Mouse (Mus musculus): ENCODE measurements around the gene Mcl1.
"Not testable (repeated sequence)": the region's sequence is repeated elsewhere in the genome, so short reads cannot be mapped to it uniquely, and the experiment has no call there.

The Mcl1 gene

GRCm38 (mm10) chr3:95658236-95658867, at the start of gene Mcl1:
Mcl1 (plus strand) TSS chr3:95658788.
- DNase-seq (ENCODE audit: low spot score), result peak; percentile 92

DNA sequence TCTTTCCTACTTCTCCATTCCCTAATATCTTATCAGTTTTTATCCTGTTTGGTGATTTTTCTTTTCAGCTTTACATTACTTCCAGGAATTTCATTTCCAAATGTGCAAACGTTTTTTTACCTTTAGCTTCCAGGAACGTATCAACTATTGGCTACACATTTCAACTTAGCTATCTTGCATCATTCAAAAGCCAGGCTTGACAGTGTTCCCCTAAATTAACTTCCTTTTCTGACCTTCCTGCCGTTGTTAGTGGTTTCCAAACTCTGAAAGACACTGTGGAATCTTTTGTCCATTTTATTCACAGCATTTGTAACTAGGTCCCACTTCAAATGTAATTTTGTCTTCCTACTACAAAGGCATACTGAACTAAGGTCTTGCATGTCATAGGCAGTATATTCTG, 49.4 kb upstream of the Mcl1 start:
- no peak for DNase-seq (ENCODE audit: low spot score)

DNA sequence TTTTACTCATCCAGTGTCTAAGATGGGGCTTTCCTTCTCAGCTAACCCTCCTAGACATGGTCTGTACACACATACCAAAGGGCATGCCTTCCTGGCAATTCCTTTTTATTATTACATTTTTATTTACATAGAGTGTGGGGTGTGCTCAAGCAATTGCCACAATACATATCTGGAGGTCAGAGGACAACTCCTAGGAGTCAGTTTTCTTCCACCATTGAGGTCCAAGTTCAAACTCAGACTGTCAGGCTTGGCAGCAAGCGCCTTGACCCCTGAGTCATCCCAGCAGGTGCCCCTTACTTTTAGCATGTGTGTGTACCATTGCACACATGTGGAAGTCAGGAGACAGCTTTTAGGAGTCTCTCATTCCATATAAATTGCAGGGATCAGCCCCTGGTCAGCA, 44.6 kb upstream of the Mcl1 start:
- no peak for DNase-seq (ENCODE audit: low spot score)

GRCm38 (mm10) chr3:95618511-95618910, 40.1 kb upstream of the Mcl1 start:
- DNase-seq (ENCODE audit: low spot score), result no peak

DNA sequence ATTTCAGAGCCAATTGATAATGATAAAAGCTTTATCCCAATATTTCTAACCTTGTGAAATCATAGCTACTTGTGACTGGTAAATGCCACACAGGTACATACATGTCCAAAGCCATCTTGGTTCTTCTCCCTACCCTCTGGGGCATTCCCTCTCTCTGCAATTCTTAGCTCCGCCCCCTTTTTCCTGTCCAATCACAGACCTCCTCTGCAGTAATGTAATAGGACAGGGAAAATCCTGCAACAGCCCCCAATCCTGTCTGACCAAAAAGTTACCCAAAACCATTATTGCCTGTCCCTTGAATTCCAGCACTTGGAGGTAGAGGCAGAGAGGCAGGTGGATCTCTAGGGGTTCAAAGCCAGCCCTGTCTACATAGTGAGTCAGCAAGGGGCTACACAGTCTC, 37.3 kb upstream of the Mcl1 start:
- DNase-seq (ENCODE audit: low spot score), result no peak

DNA sequence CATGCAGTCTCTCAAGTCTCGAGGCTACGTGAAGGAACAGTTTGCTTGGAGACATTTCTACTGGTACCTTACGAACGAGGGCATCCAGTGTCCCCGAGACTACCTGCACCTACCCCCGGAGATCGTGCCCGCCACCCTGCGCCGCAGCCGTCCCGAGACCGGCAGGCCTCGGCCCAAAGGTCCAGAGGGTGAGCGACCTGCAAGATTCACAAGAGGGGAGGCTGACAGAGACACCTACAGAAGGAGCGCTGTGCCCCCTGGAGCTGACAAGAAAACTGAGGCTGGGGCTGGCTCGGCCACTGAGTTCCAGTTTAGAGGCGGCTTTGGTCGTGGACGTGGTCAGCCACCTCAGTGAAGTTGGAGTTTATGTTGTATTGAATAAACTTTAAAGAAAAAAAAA, 36.2 kb upstream of the Mcl1 start:
- DNase-seq (ENCODE audit: low spot score), result not testable (repeated sequence)

DNA sequence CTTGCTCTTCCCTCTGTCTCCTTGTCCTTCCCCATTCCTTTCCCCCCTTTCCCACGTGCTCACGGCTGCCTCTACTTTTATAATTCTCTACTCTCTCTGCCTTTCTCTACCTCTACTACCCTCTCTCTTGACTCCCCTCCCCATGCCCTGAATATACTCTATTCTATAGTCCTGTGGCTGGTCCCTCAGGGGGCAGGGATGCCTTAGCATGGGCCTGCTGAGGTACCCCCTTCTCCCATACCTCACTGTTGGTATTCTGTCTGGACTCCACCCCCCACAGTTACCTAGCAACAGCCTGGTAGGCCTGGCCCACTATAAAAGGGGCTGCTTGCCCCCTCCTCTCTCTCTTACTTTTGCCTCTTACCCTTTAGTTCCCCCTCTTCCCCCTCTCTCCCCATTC, 35.0 kb upstream of the Mcl1 start:
- DNase-seq (ENCODE audit: low spot score), result no peak

DNA sequence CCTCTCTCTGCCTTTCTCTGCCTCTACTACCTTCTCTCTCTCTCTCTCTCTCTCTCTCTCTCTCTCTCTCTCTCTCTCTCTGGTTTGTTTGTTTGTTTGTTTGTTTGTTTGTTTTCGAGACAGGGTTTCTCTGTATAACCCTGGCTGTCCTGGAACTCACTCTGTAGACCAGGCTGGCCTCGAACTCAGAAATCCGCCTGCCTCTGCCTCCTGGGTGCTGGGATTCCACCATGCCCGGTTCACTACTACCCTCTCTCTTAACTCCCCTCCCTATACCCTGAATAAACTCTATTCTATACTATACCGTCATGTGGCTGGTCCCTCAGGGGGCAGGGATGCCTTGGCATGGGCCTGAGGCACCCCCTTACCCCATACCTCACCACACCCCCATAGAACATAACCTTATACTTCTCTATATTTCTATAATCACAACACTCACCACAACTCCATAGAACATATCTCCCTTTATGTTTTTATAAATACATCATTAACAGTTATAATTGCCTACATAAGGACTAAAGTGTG, 34.5 kb upstream of the Mcl1 start:
- DNase-seq (ENCODE audit: low spot score), result not testable (repeated sequence)

- DNase-seq (ENCODE audit: low spot score), result peak; percentile 90
Measured at GRCm38 (mm10) chr3:95624628-95625503, 33.7 kb upstream of the Mcl1 start, which contains the start of gene Ensa. Ensa (plus strand) TSS chr3:95624993.

DNA sequence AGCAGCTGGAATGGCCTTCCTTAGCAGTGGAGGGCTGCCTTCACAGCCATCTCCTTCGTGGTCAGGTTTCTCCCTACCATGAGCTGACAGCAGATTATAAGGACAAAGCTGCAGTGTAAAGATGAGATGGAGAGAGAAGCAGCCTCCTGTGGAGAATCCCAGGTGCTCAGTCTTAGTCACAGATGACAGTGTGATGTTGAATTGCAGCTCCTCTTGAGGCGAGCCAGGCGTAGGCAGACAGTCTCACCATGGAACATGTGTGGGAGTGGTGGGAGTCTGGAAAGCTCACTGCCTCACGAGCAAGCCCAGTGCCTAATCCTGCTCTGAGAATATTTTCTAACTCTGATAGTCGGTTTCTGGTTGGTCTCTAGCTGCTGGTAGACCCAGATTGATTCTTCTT, 30.8 kb upstream of the Mcl1 start:
- DNase-seq (ENCODE audit: low spot score), result no peak

GRCm38 (mm10) chr3:95629755-95630154, 28.8 kb upstream of the Mcl1 start:
- no peak for DNase-seq (ENCODE audit: low spot score)

- DNase-seq (ENCODE audit: low spot score), result no peak
Measured at GRCm38 (mm10) chr3:95630856-95631255, 27.7 kb upstream of the Mcl1 start.

GRCm38 (mm10) chr3:95631304-95631703, 27.3 kb upstream of the Mcl1 start:
- no peak for DNase-seq (ENCODE audit: low spot score)

GRCm38 (mm10) chr3:95632648-95633588, 25.7 kb upstream of the Mcl1 start:
- DNase-seq (ENCODE audit: low spot score), result no peak

GRCm38 (mm10) chr3:95635636-95636035, 23.0 kb upstream of the Mcl1 start:
- DNase-seq (ENCODE audit: low spot score), result no peak

GRCm38 (mm10) chr3:95636072-95636471, 22.5 kb upstream of the Mcl1 start:
- DNase-seq (ENCODE audit: low spot score), result no peak

DNA sequence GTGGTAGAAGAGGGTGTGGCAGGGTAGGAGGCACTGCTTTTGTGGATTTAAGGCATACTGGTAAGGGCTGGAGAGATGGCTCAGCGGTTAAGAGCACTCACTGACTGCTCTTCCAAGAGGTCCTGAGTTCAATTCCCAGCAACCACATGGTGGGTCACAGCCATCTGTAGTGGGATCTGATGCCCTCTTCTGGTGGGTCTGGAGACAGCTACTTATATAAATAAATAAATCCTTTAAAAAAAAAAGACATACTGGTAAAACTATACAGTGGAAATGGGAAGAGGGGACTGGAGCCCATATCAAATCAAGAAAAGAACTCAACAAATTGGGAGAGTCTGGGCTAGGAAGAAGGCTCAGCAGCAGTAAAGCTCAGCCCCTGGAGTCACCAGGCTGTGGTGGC, 18.9 kb upstream of the Mcl1 start:
- DNase-seq (ENCODE audit: low spot score), result no peak

DNA sequence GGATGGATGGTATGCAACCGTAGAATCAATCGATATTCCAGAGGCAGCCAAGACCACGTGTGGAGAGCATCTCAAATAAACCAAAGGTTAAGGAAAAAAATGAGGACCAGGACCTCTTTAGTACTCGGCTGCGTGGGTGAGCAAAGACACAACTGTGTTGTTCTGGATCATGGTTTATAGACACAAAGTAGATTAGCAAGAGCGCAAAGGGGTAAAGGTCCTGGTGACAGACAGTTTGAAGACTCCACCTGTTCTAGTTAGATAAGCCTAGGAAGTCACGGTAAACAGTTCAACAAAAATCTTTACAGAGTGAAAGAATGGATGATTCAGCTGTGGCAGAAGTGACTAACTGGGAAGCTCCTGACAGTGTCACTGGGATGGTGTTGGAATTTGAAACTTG, 15.5 kb upstream of the Mcl1 start:
- DNase-seq (ENCODE audit: low spot score), result no peak

GRCm38 (mm10) chr3:95645313-95646235, 13.0 kb upstream of the Mcl1 start:
- no peak for DNase-seq (ENCODE audit: low spot score)

GRCm38 (mm10) chr3:95648016-95648415, 10.6 kb upstream of the Mcl1 start:
- no peak for DNase-seq (ENCODE audit: low spot score)
